Mouse (Mus musculus): Measurements from ENCODE around the gene Esd. TPM values are rescaled to one million over a fixed set of nuclear protein-coding genes. Genes with fewer than 3 reads are reported as not detected.

Esd gene
- total RNA-seq (2021), result 10 to 100 TPM; 60.0 to 64.5 TPM
- long read RNA-seq, experiment 1, transcript Esd-201 (9 exons, 1,988 nt), result major isoform, 75 of 82 reads
- long read RNA-seq, experiment 1, partial matches to known transcripts, result 6 of 82 reads
- long read RNA-seq, experiment 1, other reads (novel, unspliced or antisense), result 1 of 82 reads
- long read RNA-seq, experiment 2, transcript Esd-201 (9 exons, 1,988 nt), result major isoform, 111 of 120 reads
- long read RNA-seq, experiment 2, partial matches to known transcripts, result 4 of 120 reads
- long read RNA-seq, experiment 2, other reads (novel, unspliced or antisense), result 3 of 120 reads

DNA sequence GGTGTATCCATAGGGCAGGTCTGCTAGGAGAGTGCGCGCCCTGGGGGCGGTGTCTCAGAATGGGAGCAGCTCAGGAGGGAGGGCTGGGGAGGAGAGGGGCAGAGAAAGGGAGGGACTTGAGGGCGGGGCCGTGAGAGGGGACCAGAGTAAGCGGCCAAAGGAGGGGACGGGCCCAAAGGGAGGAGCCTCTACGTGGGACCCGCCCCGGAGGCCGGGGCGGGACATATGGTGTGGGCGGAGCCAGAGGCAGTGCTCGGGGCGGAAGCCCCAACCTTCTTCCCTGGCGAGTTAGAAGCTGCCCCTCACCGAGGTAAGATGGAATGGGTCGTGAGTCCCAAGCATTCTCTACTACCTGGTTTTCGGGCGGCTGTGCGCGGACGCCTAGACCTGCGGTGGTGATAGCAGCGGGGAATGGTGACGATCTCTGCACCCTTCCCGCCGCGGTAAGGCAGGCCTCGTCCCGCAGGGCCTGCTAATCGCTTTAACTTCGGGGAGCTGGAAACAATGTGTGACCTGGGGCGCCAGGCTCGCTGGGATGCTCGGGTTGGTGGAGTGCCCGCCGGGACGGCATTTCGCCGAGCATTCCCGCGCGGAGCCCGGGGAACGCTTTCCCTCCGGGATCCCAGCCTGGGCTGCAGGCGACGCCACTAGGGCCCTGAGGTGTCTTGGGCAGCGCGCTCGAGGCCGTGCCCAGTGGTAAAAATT, at the start of gene Esd:
TSS of gene Esd (plus strand) at position 219 of the 705 bp plus-strand sequence.
- peak; percentile 89 to 90 for DNase-seq
- intact Hi-C loops (cut with DNase I), result no loop called here

DNA sequence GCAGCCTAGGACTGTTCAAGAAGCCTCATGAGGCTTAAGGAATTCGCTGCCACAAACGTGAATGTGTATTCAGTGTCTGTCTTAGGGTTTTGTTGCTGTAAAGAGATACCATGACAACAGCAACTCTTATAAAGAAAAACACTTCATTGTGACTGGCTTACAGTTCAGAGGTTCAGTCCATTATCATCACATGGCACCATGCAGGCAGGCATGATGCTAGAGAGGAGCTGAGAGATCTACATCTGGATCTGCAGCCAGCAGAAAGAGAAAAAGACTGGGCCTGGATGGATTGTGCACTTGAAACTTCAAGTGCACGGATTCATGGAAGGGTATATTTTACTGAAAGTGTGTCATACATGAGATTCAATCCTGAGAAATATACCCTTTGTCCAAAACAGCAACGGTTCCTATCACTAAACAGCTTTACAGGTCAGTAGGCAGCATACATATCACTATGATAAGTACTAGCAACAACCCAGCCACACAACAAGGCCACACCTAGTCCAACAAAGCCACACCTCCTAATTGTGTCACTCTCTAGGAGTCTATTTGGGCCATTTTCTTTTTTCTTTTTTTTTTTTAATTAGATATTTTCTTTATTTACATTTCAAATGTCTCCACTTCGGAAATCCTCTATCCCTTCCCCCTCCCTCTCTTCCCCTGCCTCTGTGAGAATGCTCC, 47.7 kb upstream of the Esd start:
- no peak for DNase-seq
- intact Hi-C loops (cut with DNase I), result no loop called here

DNA sequence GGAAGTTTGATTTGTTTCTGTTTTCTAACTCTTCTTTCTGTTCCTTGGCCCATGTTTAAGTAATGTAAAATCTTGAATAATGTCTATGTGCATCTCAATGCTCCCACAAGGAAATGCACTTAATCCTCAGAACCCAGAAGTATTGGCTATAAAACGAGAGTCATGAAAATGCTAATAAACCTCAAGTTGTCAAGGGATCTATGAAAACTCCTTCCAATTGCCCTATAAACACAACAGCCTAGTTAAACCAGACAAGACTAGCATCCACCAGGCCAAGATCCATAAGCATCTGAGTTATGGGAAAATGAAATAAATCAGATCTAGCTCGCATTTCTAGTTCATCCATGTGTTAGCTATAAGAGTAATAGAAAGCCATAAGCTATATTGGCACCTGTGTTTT, 40.1 kb upstream of the Esd start:
- no peak for DNase-seq
- intact Hi-C loops (cut with DNase I), result no loop called here

DNA sequence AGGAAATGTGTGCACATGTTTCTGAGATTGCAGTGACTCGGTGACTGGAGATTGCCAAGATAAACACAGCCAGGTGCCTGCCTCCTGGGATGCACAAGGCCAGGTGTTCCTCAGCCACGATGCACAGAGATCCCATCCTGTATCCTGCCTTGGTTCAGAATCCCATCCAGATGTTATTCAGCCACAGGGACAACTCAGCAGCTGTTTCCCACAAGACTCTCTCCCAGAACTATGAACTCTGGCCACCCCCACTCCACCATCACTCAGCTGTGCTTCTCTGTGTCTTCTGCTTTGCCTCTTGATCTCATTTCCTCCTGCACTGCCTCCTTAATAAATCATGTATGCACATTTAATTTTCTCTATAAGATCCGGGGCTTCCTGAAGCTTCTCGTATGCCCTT, 35.3 kb upstream of the Esd start:
- intact Hi-C loops (cut with DNase I), result no loop called here

DNA sequence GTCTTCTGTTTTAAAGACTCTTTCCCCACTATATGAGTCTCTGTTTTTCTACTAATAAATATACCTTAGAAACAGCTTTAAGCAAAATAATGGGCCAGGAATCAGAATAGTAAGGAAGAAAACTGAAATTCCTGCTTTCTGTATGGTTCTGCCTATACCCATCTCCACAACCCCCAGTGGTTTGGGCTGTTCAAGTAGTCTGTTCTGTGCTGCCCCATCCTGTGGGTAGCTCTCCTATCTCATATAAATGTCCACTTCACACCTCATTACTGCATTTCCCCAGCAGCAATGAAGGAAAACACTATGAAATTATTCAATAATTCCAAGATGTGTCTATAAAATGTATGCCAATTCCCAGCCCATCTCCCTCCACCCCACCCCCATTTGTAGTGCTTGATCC, 34.7 kb upstream of the Esd start:
- intact Hi-C loops (cut with DNase I), result no loop called here
- no peak for DNase-seq

More for the DNA sequence above, 35.3 kb upstream of the Esd start:
- DNase-seq, result no peak

DNA sequence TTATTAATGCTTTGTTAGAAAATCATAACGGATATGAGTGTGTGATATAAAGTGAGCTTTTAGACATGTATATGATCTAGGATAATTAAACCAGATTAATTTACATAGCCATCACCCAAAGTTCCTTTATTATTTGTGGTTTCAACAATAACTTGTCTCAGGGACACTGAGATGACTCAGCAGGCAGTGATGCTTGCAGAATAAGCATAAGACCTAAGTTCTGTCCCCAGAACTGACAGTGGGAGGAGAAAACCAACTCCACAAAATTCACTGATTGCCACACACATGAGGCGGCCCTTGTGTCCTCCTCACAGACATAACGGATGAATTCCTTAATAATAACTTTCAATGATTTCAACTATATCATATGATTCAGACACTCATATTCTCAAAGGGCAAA, 32.9 kb upstream of the Esd start:
- no peak for DNase-seq
- intact Hi-C loops (cut with DNase I), result no loop called here

DNA sequence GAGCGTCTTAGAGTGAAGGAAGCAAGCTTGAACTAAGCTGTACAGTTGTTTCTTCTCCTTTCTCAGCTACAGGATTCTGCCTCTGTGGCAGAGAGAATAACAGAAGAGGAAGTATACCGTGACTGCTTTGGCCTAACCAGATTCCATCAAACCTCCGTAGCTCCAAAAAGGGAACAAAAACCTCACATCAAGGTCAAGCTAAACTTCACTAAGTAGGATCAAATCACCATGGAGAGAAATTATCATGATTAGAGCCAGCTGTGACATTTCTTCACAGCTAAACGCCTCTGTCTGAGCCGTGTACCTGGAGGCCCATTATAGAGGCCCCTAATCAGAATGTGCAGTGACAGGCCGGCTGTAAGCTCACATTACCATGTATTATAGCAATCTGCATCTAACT, 28.2 kb upstream of the Esd start:
- DNase-seq, result no peak
- intact Hi-C loops (cut with DNase I), result no loop called here

DNA sequence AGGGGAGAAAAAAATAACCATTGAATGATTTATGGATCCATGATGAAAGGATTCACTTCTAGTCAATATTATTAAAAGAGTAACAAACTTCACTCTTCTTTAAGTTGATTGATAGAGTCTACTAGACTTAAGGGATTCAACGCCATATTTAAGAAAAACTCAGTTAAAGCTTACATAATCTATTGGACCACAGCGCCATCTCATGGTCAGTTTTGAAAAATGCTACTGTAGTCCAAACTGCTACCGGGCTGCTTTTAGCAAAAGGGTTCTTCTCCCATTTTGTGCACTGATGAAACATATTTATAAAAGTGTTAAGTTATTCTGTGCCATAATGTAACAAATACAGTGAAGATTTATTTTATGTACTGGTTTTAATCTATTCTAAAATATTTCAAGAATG, 23.0 kb upstream of the Esd start:
- DNase-seq, result no peak
- intact Hi-C loops (cut with DNase I), result no loop called here

DNA sequence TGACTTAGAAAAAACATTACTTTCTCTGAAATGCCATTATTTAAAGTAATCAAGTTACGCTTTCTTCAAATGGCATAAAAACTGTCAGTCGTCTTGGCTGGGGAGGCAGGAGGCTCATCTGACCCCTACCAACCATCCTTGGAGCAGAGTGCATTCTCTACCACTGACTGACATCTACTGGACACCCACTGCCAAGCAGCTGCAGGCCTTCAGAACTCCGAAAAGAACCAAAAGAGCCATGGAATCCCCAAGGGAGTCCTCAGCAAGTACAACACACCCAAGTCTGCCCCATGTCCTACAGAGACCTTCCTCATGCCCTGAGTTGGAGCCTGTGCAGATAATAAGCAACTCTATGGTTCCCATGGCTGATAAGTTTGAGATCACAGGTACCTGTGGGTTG, 8.6 kb upstream of the Esd start:
- DNase-seq, result no peak
- intact Hi-C loops (cut with DNase I), result no loop called here

DNA sequence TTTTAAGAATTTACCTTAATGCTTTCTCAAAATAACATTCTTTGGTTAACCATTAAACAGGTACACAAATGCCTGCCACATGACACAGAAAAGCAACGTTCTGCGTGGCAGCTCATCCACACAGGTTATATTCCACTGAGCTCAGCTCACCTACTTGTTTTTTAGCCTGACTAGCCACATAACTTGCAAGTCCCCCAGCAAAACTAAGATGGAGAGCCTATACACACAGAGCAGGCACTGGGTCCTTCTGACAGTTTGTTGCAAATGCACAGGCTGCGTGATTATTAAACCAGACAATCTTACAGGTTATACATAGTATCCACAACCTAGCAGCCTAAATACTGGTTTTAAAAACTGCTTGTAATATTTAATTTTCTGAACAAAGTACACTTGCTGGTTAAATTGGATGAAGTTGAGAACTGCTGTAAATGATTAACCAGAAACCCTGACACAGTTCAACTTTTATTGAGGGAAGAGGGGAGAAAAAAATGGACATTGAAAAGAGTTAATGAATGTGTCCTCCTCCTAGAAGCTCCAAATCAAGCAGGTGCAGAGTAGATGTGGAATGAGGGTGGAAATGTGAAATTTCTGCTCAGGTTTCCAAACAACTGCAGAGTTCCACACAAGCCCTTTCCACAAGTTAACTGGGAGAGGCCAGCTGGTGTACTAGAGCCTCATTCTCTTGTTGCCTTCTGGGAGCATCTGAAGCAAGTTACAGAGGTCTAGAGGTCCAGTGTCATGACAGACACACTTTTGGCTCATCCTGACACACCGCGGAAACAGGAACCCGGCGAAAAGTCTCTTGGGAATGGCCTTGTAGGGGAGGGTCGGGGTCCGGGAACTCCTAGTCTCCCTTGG, 647 bp upstream of the Esd start:
- intact Hi-C loops (cut with DNase I), result no loop called here

DNA sequence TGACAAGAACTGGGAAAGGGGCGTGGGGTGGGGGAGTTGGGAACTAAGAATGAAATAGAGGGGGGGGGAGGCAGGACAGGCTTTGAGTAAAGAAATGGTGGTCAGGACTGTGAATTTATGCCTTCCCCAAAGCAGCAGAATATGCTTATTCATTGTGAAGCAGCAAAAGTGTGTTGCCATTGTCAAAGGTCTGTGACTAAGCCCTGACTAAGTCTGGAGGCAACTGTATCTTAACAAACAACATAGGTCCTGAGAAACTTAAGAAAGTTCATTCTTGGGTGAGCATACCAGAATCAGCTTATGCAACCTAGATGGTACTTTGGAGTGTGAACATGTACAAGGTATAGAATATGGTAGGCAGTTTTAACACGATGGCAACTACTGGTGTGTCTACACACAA, 1.3 kb downstream of the Esd start:
- intact Hi-C loops (cut with DNase I), result no loop called here
- no peak for DNase-seq

More for the DNA sequence above, 647 bp upstream of the Esd start:
- no peak for DNase-seq

DNA sequence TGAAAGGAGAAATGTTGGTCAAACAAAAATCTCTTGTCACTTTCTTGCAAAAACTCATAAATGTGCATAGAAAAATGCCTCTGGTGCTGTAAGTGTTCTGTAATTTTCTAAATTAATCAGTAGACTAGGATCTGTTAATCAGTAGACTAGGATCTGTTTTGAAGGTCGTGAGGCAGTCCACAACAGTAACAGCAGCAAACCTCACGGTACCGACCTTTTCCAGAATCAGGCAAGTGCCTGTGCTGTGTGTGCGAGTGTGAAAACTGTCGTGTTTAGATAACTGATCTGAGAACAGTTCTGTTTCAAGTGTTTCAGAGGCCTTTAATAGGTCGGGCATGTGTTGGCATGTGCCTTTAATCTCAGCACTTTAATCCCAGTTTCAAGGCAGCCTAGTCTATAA, 3.4 kb downstream of the Esd start:
- intact Hi-C loops (cut with DNase I), result no loop called here
- DNase-seq, result no peak

DNA sequence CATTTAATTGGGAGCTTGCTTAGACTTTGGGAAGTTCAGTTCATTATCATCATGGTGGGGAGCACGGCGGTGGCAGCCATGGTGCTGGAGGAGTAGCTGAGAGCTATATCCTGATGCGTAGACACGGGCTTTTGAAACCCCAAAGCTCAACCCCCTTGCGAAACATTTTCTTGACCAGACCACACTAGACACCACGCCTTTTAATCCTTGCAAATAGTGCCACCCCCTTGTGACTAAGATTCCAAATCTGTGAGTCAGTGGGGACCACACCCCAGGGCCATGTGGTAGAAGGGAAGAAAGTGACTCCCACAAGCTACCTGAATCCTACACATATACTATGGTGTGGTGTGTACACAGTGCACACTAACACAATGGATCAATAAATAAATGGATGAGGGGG, 4.8 kb downstream of the Esd start:
- intact Hi-C loops (cut with DNase I), result no loop called here
- no peak for DNase-seq

DNA sequence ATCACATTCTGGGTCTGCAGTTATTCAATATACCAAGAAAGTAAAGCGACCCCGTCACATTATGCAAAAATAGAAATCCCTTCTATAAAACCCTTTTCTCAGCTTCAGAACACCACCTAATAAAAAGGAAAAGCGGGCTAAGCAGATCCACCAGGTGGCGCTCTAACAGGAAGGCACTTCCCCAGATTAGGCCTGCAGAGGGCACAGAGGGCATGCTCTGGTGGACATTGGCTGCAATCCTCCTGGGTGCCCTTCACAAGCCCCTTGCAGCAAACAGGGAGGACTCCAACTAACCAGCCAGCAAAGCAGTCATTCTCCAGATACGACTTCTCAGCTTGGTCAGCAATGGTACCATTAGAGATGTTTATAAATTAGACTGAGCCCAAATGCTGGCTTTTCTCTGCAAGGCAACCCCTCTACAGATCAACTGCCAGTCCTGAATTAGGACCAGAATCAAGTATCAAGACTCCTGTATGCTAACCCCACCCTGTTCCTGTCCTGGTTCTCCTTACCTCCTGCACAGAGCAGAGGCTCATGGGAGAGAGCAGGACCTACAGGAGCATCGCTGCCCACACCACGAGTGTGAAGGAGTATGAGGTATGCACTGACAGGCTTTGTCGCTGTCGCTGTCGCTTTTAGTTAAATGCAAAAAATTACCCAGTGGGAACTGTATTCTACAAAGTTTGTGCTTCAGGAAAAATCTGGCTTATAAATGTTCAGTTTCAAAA, 32.3 kb downstream of the Esd start:
- intact Hi-C loops (cut with DNase I), result loop anchor here (1.0 to 5.0 kb wide), 2 partner anchors 183 to 226 kb away; partner anchors contain the start of gene Lrch1
- DNase-seq, result peak; percentile 53 to 62

DNA sequence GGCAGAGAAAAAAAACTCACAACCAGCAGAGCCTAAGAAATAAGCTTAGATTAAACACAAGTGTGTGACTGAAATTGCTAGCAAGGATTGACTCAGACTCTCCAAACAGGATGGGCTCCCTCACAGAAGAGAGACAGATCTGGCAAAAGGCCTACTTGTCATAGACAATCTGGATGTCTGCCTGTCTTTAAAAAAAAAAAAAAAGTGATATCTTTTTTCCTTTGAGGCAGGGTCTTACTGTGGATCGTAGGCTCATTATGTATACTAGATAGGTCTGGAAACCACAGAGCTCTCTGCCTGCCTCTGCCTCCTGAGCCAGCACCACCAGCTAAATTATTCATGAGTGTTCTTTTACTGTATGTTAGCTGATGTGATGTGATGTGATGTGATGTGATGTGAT, 35.8 kb downstream of the Esd start:
- DNase-seq, result no peak
- intact Hi-C loops (cut with DNase I), result no loop called here

DNA sequence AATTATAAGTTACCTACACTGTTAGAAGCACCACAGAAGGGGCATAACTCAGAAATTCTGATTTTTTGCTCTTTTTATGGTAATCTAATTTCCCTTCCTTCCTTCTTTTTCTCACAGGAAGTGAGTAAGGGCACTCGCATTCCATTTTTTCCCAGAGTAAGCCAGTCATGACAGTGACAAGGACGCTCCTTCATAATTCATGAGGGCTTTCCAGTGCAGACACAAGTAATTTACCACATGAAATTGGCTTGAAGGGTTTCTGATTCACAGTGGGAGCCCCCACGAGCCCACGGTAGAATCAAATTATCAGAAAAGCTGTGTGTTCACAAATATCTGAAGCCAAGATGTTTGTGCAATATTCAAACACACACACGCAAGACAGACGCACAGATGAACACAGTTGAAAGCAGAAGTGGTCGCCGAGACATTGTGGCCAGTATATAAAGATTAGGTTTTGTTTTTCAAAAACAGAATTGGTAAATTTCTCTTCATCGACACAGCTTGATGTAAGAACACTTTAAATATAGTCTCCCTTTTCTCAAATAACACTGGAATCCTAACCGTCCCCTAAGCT, 42.0 kb downstream of the Esd start:
- intact Hi-C loops (cut with DNase I), result no loop called here
- DNase-seq, result no peak

DNA sequence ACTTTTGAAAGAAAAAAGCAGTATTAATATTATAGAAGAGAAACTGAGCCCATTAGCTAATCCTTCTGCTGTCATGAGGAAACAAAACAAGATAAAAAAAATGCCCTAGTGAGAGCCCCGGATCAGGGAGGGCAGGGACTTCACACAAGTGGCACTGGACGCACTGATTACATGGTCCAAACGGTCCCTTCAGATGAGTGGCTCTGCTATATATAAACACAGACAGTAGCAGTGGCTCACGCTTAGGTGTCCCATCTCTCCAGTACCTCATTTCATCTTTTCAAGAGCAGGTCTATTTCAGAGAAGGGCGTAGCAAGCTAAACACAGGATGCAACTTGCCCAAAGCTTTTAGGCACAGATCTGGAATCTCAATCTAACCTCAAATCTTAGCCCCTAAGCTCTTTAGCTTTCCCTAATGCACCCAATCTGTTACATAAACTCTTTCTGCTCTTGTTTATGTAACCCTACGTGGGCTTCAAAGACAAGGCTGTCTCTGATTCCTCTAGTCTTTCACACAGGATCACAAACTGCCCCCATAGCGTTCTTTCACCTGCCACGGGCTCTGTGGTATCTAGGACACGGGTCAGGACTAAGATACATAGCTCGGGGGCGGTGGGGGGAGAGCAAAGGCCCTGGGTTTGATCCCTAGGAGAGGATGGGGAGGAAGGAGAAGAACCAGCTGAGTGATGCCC, 52.3 kb downstream of the Esd start:
- no peak for DNase-seq
- intact Hi-C loops (cut with DNase I), result no loop called here

DNA sequence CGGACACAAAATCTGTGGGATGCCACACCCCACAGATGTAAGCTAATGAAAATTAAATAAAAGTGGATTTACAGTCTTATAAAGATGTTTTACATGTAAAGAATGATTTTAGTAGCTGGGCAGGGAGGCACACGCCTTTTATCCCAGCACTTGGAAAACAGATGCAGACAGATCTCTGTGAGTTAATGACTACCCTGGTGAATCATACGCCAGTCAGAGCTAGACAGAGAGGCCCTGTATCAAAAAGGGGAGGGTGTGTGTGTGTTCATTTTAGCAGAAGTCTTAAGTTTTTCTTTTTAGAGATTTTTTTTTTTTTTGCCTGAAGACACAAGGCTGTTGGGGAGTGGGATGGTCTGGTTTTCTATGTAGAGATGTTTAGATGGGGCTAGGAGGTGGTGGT, 55.6 kb downstream of the Esd start:
- DNase-seq, result no peak
- intact Hi-C loops (cut with DNase I), result loop anchor here (5.0 kb wide), 2 partner anchors 160 to 205 kb away; partner anchors contain the start of gene Lrch1

DNA sequence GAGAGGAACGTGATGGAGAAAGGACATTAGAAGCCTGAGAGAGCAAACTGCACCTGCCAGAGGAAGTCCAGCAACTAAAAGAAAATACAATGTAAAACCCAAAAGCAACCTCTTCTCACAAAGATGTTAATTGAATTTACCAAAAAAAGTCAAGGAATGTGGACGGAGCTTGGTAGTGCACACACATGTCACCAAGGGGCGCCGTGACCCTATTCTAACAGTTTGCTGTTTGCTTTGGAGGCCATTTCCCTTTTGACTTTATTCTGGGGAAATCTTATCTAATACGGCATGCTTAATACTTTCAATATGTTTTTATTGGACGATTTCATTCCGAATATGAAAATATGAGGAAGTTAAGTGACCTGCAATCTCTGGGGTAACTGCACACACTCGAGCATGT, 56.7 kb downstream of the Esd start:
- intact Hi-C loops (cut with DNase I), result loop anchor here (5.0 kb wide), 2 partner anchors 159 to 204 kb away; partner anchors contain the start of gene Lrch1
- no peak for DNase-seq
